Mouse (Mus musculus): ENCODE data around the gene 4933430I17Rik. TPM values are rescaled to one million over a fixed set of nuclear protein-coding genes. Genes with fewer than 3 reads are reported as not detected.
"Not testable (repeated sequence)": the region's sequence is repeated elsewhere in the genome, so short reads cannot be mapped to it uniquely, and the experiment has no call there.

Gene 4933430I17Rik
- polyA plus RNA-seq, 1 experiment from 2014 or later = 0.93 TPM

DNA sequence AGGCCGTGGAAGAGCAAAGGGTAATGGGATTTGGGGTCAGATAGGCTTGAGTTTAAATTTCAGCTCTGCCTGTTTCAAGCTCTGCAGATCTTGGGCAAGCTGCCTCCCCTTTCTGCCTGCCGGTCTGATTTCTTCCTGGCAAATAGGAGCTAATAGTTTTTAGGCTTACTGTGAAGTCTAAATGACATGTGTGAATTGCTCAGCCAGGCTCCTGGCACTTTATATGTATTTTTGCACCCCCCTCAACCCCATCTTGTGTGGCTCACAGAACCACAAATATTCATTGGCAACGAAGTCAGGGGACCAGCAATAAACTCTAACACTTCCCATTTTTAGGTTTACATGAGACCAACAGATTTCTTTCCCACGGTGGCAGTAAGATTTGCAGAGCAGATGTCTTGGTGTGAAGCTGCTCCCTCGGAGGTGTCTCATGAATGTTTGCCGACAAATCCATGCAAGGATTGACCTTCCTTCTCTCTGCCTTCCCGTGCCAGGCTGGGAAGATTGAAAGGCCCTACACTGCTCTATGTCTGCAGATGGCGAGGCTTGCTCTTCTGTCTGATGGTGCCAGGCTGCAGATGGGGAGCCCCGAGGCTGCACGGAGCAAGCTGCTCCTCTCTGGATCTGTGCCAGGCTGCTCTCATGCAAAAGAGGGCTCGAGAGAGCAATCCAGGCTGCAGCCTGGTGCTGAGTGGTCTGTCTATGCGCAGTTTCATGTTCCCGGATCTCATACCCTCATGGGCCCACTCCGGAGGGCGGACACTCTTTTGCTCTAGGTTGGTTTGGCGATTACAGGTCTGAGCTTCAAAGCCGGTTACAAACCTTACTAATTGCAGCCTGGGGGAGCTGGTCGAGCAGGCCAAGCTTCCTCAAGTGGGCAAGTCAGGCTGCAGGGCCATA lies 57.4 kb downstream of the 4933430I17Rik start:
- Histone ChIP-seq H3K27me3 (peaks cover 45% of the 10 kb centered on the region), H3K9ac (replicated peaks) (no peak overlapping the region), H3K27ac (no peak overlapping the region), H3K9me3 (no peaks in the 10 kb centered on the region), H3K4me2 (peak overlapping the region; percentile 84), H3K36me3 (no peaks in the 10 kb centered on the region), H3K4me3 (replicated peaks) (peak overlapping the region; percentile 47), H3K4me1 (replicated peaks) (peaks cover 25% of the 10 kb centered on the region)
- no peak; the same call in 1 of the 2 replicates for ATAC-seq (ENCODE audit: insufficient number of reproducible peaks, insufficient read depth, low FRiP score, low TSS enrichment, low read depth)
- 19% methylated on average over 18 of the region's 18 CpGs for WGBS

DNA sequence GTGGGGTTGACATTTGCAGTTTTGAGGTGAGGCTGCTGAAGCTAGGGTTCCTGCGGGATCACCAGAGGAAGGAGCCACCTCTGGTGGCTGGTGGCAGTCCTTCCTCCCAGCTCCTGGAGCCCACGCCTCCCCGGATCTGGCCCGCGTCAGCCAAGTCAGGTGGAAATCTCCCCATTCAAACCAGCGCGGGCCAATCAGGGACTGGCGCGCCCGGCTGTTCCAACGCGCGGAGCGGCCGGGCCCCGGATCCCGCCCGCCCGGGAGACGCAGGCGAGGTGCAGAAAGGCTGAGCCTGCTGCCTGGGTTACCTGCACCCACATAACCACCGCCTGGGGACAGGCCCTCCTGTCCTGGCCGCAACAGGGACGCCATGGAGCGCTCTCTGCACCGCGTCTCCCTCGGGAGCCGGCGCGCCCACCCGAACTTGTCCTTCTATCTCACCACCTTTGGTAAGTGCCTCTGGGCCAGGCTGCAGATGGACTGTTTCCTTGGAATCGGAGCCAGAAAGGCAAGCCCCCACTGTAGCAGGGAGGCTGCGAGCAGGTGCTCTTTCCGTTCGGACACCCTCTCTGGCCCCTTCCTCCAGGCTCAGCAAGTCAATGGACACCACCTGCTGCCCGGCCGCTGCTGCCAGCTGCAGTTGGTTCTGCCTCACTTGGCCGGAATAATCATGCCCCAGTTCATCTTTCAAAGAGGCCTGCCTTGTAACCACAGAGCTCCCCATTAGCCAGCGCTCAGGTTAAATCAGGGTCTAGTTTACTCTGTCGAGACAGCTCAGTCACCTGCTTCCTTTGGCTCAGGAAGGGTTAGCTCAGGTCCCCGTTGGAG lies 58.3 kb downstream of the 4933430I17Rik start:
- Histone ChIP-seq H3K4me2 (peak overlapping the region; percentile 84), H3K4me3 (replicated peaks) (peak overlapping the region; percentile 47), H3K9me3 (no peaks in the 10 kb centered on the region), H3K4me1 (replicated peaks) (peaks cover 25% of the 10 kb centered on the region), H3K27me3 (peaks cover 45% of the 10 kb centered on the region), H3K36me3 (no peaks in the 10 kb centered on the region), H3K9ac (replicated peaks) (peak overlapping the region; percentile 47; the same call in 1 of the 2 replicates), H3K27ac (no peak overlapping the region)
- ATAC-seq (ENCODE audit: insufficient number of reproducible peaks, insufficient read depth, low FRiP score, low TSS enrichment, low read depth) = peak; percentile 63; the same call in 1 of the 2 replicates
- WGBS = 2% methylated on average over 42 of the region's 42 CpGs

DNA sequence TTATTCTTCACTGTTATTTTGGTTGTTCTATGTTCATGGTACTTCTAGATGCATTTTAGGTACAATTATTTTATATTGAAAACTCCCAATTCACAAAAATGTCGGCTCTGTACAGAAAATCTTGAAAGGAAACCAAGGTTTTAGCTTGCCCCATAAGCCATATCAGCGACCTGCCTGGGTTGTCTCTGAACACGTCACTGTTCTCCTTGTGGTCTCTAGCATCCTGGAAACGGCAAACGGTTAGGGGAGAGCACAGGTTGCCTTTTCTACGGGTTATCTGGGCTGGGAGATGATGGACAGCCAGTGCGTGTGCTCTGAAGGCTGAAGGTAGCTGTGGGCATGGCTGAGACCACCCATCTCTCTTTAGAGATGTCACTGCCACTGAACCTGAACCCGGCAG lies 61.9 kb downstream of the 4933430I17Rik start:
- Histone ChIP-seq H3K27ac (no peak overlapping the region), H3K9me3 (no peaks in the 10 kb centered on the region), H3K36me3 (no peaks in the 10 kb centered on the region), H3K4me2 (no peak overlapping the region), H3K4me1 (replicated peaks) (peaks cover 30% of the 10 kb centered on the region), H3K4me3 (replicated peaks) (no peak overlapping the region), H3K9ac (replicated peaks) (no peak overlapping the region), H3K27me3 (peaks cover 38% of the 10 kb centered on the region)
- no peak for ATAC-seq (ENCODE audit: insufficient number of reproducible peaks, insufficient read depth, low FRiP score, low TSS enrichment, low read depth)
- 87% methylated on average over 8 of the region's 8 CpGs for WGBS

DNA sequence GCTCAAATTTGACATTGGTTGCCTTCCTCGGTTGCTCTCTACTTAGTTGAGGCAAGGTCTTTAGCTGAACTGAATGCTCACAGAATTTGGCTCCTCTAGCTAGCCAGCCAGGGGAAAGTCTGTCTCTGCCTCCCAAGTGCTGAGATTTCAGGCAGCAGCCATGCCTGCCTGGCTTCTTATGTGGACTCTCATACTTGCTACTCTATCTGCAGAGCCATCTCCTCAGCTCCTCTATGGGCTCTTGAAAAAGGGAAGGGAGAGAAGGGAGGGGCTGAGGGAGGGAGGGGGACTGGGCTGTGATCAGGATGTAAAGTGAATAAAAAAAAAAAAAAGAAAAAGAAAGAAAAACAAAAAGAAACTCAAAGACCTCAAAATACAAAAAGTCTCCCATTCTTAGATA lies 65.7 kb downstream of the 4933430I17Rik start:
- Histone ChIP-seq H3K9ac (replicated peaks) (no peak overlapping the region), H3K4me1 (replicated peaks) (peaks cover 6% of the 10 kb centered on the region; the same call in 1 of the 2 replicates), H3K27ac (no peak overlapping the region), H3K4me2 (no peak overlapping the region), H3K36me3 (no peaks in the 10 kb centered on the region), H3K9me3 (no peaks in the 10 kb centered on the region), H3K4me3 (replicated peaks) (no peak overlapping the region), H3K27me3 (0 out of 2 replicates have a peak, but pooled peaks cover under 1% of the 10 kb centered on the region)
- 75% methylated on average over 1 of the region's 1 CpGs for WGBS
- ATAC-seq (ENCODE audit: insufficient number of reproducible peaks, insufficient read depth, low FRiP score, low TSS enrichment, low read depth) = no peak

DNA sequence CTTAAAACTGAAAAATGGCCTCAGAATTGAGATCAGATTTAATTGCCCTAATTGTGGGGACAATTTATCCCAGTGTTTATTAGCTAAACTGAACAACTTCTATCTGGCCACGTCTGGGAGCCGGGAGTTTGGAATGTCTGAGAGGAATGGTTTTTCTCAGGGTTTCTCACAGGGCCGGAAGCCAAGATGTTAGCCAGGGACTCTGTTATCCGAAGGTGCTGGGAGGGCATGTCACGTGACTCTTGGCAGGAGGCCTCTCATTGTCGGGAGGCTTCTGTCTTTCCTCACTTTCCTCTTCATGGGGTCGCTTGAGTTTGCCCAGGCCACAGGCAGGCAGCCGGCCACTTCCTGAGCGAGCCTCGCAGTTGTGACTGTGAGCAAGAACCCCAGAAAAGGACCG lies 66.2 kb downstream of the 4933430I17Rik start:
- Histone ChIP-seq H3K27ac (no peak overlapping the region; the same call in 1 of the 2 replicates), H3K36me3 (no peaks in the 10 kb centered on the region), H3K4me2 (no peak overlapping the region), H3K27me3 (no peaks in the 10 kb centered on the region; the same call in 1 of the 2 replicates), H3K4me3 (replicated peaks) (no peak overlapping the region), H3K4me1 (replicated peaks) (peaks cover 6% of the 10 kb centered on the region; the same call in 1 of the 2 replicates), H3K9me3 (no peaks in the 10 kb centered on the region), H3K9ac (replicated peaks) (no peak overlapping the region)
- no peak for ATAC-seq (ENCODE audit: insufficient number of reproducible peaks, insufficient read depth, low FRiP score, low TSS enrichment, low read depth)
- WGBS = 9% methylated on average over 11 of the region's 11 CpGs

DNA sequence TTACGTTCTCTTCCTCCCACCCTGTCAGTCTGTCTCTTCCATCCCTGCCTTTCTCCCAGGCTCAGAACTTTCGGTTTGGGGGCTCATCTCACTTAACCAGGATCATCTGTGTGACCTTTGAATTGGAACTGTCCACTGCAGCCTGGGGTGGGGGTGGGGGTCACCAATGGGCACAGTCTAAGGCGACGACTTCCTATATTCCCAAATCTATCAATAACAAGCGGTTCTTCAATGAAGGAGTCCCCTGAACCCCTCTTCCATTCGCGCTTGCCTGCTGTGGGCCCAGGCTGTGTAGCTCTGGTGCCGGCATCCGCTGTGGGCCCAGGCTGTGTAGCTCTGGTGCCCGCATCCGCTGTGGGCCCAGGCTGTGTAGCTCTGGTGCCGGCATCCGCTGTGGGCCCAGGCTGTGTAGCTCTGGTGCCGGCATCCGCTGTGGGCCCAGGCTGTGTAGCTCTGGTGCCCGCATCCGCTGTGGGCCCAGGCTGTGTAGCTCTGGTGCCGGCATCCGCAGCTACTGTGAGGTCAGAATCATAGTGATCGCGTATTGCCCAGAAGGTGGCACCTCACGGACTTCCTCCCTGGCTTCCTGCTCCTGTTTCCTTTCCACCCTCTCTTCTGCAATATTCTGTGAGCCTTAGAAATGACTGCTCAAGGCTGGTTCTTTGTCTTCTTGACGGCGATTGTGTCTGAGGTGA lies 68.5 kb downstream of the 4933430I17Rik start:
- not testable (repeated sequence) for H3K27me3 ChIP-seq; H3K4me1 ChIP-seq (replicated peaks); H3K4me3 ChIP-seq (replicated peaks); H3K4me2 ChIP-seq; H3K36me3 ChIP-seq; H3K9ac ChIP-seq (replicated peaks); H3K9me3 ChIP-seq; ATAC-seq (ENCODE audit: insufficient number of reproducible peaks, insufficient read depth, low FRiP score, low TSS enrichment, low read depth); H3K27ac ChIP-seq
- WGBS = 90% methylated on average over 24 of the region's 24 CpGs

DNA sequence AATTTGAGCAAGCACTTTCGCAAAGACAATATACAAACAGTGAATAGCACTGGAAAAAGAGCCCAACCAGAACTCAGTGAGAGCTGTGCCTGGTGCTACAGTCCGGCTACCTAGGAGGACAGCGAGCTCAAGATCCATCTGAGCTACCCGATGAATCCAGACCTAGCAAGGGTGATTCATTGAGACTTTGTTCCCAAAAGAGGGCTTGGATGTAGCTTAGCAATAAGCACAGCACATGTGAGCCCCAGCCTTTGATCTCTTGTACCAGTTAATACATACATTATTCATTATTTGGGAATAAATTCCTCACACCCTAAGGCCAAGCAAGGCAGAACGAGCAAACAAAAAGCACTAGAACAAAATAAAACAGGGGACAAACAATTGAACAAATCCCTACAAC lies 69.3 kb downstream of the 4933430I17Rik start:
- no peak overlapping the region for H3K4me3 ChIP-seq (replicated peaks)
- H3K4me2 ChIP-seq = no peak overlapping the region
- peaks cover 6% of the 10 kb centered on the region; the same call in 1 of the 2 replicates for H3K4me1 ChIP-seq (replicated peaks)
- H3K9ac ChIP-seq (replicated peaks) = no peak overlapping the region
- WGBS = 81% methylated on average over 5 of the region's 5 CpGs
- no peaks in the 10 kb centered on the region for H3K9me3 ChIP-seq
- no peaks in the 10 kb centered on the region; the same call in 1 of the 2 replicates for H3K27me3 ChIP-seq
- no peak overlapping the region for H3K27ac ChIP-seq
- ATAC-seq (ENCODE audit: insufficient number of reproducible peaks, insufficient read depth, low FRiP score, low TSS enrichment, low read depth) = no peak
- H3K36me3 ChIP-seq = no peaks in the 10 kb centered on the region

DNA sequence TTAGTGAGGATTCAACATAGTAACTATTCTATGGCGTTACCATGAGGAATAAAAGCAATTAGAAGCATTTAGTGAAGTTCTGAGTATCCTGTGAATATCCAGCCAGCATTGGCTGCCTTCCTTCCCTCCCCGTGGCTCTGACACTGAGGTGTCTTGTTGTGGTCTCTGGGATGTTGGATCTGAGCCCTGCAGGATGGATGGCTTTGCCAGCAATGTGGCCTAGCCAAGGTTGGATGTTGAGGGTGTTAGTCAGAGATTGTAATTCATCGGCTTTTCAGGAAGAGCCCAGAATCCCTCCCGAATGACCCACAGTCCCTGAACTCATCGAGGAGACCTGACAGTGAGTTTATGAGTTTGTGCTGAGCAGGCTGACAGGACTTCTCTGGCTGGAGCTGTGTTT lies 70.9 kb downstream of the 4933430I17Rik start:
- Histone ChIP-seq H3K9me3 (no peaks in the 10 kb centered on the region), H3K4me2 (no peak overlapping the region), H3K9ac (replicated peaks) (no peak overlapping the region), H3K36me3 (no peaks in the 10 kb centered on the region), H3K4me1 (replicated peaks) (peaks cover 6% of the 10 kb centered on the region; the same call in 1 of the 2 replicates), H3K4me3 (replicated peaks) (no peak overlapping the region), H3K27ac (no peak overlapping the region), H3K27me3 (no peaks in the 10 kb centered on the region; the same call in 1 of the 2 replicates)
- WGBS = 66% methylated on average over 5 of the region's 5 CpGs
- ATAC-seq (ENCODE audit: insufficient number of reproducible peaks, insufficient read depth, low FRiP score, low TSS enrichment, low read depth) = no peak

Other genes starting within 250 kb of the 4933430I17Rik start
- 23.2 and 24.6 TPM in 2 replicates for gene Fkbp15, start 164.8 kb upstream of the 4933430I17Rik start, polyA plus RNA-seq (2016; fragmentation: Nextera tagmentation; extraction: Ambion mirVana)
- 42.8 and 48.6 TPM in 2 replicates for gene Slc31a1, start 164.6 kb upstream of the 4933430I17Rik start, polyA plus RNA-seq (2016; fragmentation: Nextera tagmentation; extraction: Ambion mirVana)
- 208 and 226 TPM in 2 replicates for gene Cdc26, start 116.7 kb upstream of the 4933430I17Rik start, polyA plus RNA-seq (2016; fragmentation: Nextera tagmentation; extraction: Ambion mirVana)
- 31.8 and 33.3 TPM in 2 replicates for gene Prpf4, start 116.6 kb upstream of the 4933430I17Rik start, polyA plus RNA-seq (2016; fragmentation: Nextera tagmentation; extraction: Ambion mirVana)
- not detected in 2 replicates for gene Rnf183, start 90.1 kb upstream of the 4933430I17Rik start, polyA plus RNA-seq (2016; fragmentation: Nextera tagmentation; extraction: Ambion mirVana)
- 9.6 and 11.1 TPM in 2 replicates for gene Wdr31, start 54.5 kb upstream of the 4933430I17Rik start, polyA plus RNA-seq (2016; fragmentation: Nextera tagmentation; extraction: Ambion mirVana)
- gene Bspry, start 45.3 kb upstream of the 4933430I17Rik start, polyA plus RNA-seq (2016; fragmentation: Nextera tagmentation; extraction: Ambion mirVana) = 1.1 and 1.5 TPM in 2 replicates
- 13.2 and 13.4 TPM in 2 replicates for gene Hdhd3, start 21.9 kb upstream of the 4933430I17Rik start, polyA plus RNA-seq (2016; fragmentation: Nextera tagmentation; extraction: Ambion mirVana)
- gene Alad, start 5.5 kb upstream of the 4933430I17Rik start, polyA plus RNA-seq (2016; fragmentation: Nextera tagmentation; extraction: Ambion mirVana) = 75.9 and 80.4 TPM in 2 replicates
- gene Pole3, start 301 bp upstream of the 4933430I17Rik start, polyA plus RNA-seq (2016; fragmentation: Nextera tagmentation; extraction: Ambion mirVana) = 95.3 and 96.9 TPM in 2 replicates
- 38.7 and 43.3 TPM in 2 replicates for gene Rgs3, start 34.5 kb downstream of the 4933430I17Rik start, polyA plus RNA-seq (2016; fragmentation: Nextera tagmentation; extraction: Ambion mirVana)

All from limb, embryonic 12.5 days (tissue).